Mouse (Mus musculus): Measurements from ENCODE around the gene Ythdf2. TPM values are rescaled to one million over a fixed set of nuclear protein-coding genes. Genes with fewer than 3 reads are reported as not detected.

The Ythdf2 gene
- total and polyA plus RNA-seq, 3 experiments = 65.2 to 84.3 (median 70.3) TPM

DNA sequence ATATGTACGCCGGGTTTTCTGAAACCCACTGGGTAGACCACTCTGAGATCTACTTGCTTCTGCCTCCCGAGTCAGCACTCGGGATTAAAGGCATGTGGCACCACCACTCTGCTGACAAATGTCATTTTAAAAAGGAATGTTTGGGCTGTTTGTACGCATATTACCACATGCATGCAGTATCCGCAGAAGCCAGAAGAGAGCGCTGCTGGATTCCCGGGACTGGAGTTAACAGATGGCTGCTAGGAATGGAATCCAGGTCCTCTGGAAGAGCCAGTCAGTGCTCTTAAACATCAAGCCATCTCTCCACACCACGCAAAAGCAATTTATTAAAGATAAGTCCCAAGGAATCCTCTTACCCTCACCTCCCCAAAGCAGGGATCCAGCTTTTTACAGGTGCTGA lies 31.4 kb downstream of the Ythdf2 start:
- peaks cover 4% of the 10 kb centered on the region; the same call in 1 of the 2 replicates for H3K4me1 ChIP-seq (ENCODE audit: insufficient read depth, low read depth, low read length)
- H3K27me3 ChIP-seq (ENCODE audit: insufficient read depth, low read length) = peaks cover 7% of the 10 kb centered on the region
- no peaks in the 10 kb centered on the region for H3K9me3 ChIP-seq (replicated peaks)
- TF ChIP-seq TAL1 (conservative IDR thresholded peaks at IDR 0.05; ENCODE audit: low read depth, low read length) (no peak), CTCF (IDR thresholded peaks at IDR 0.05; ENCODE audit: low read depth, low read length) (no peak), GATA1 (IDR thresholded peaks at IDR 0.05; ENCODE audit: borderline replicate concordance, low read length) (no peak), GATA2 (IDR thresholded peaks at IDR 0.05; ENCODE audit: borderline replicate concordance, low read depth, low read length) (no peak), POLR2AphosphoS5 (IDR thresholded peaks at IDR 0.05; ENCODE audit: insufficient replicate concordance, low read depth, low read length) (no peak)
- no peak overlapping the region for H3K4me3 ChIP-seq (ENCODE audit: low read depth, low read length)
- no peak for ATAC-seq (ENCODE audit: extremely low read depth, insufficient number of reproducible peaks, low FRiP score, poor library complexity, severe bottlenecking)
- DNase-seq (ENCODE audit: low spot score) = no peak
- peaks cover 65% of the 10 kb centered on the region for H3K36me3 ChIP-seq (replicated peaks)

DNA sequence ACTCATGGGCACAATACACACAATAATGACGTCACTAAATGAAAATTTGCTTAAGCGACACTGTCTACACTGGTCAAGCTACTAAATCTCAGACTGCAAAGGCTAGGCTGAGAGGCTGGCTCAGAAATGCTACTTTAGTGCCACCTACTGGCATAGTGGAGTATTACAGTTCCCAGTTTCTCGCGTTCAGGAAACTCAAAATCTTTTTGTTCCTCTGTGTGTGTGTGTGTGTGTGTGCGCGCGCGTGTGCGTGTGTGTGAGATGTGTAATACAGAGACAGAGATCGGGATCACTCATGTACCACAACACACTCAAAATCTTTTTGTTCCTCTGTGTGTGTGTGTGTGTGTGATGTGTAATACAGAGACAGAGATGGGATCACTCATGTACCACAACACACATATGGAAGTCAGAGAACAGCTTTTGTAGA lies 33.5 kb downstream of the Ythdf2 start:
- no peak overlapping the region for H3K4me3 ChIP-seq (ENCODE audit: low read depth, low read length)
- H3K9me3 ChIP-seq (replicated peaks) = no peaks in the 10 kb centered on the region
- H3K36me3 ChIP-seq (replicated peaks) = peaks cover 45% of the 10 kb centered on the region
- DNase-seq (ENCODE audit: low spot score) (peak; percentile 22), ATAC-seq (ENCODE audit: extremely low read depth, insufficient number of reproducible peaks, low FRiP score, poor library complexity, severe bottlenecking) (no peak)
- no peaks in the 10 kb centered on the region; the same call in 1 of the 2 replicates for H3K4me1 ChIP-seq (ENCODE audit: insufficient read depth, low read depth, low read length)
- TF ChIP-seq POLR2AphosphoS5 (IDR thresholded peaks at IDR 0.05; ENCODE audit: insufficient replicate concordance, low read depth, low read length) = no peak
- TF ChIP-seq GATA2 (IDR thresholded peaks at IDR 0.05; ENCODE audit: borderline replicate concordance, low read depth, low read length) = no peak
- TF ChIP-seq TAL1 (conservative IDR thresholded peaks at IDR 0.05; ENCODE audit: low read depth, low read length) = no peak
- peak; percentile 82 for TF ChIP-seq CTCF (IDR thresholded peaks at IDR 0.05; ENCODE audit: low read depth, low read length)
- peaks cover 14% of the 10 kb centered on the region for H3K27me3 ChIP-seq (ENCODE audit: insufficient read depth, low read length)

DNA sequence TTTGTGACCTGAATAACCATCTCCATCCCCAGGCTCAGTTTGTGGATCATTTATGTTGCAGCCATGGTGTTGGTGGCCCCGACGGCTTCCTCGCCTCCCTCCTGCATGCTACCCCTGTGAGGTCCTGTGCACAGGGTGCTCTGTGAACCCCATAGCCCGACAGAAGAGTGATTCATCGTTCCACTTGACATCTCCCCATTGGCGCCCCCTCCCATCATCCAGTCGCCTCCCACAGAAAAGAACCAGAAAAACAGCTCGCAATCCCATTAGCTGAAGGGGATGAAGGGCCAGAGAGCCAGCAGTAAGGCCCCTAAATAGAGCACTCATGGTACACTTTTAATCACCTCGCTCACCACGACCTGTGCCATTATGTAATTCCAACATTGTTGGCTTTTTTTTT lies 35.6 kb downstream of the Ythdf2 start:
- H3K4me3 ChIP-seq (ENCODE audit: low read depth, low read length) = no peak overlapping the region
- TF ChIP-seq CTCF (IDR thresholded peaks at IDR 0.05; ENCODE audit: low read depth, low read length) (no peak), GATA2 (IDR thresholded peaks at IDR 0.05; ENCODE audit: borderline replicate concordance, low read depth, low read length) (no peak), GATA1 (IDR thresholded peaks at IDR 0.05; ENCODE audit: borderline replicate concordance, low read length) (no peak), TAL1 (conservative IDR thresholded peaks at IDR 0.05; ENCODE audit: low read depth, low read length) (no peak), POLR2AphosphoS5 (IDR thresholded peaks at IDR 0.05; ENCODE audit: insufficient replicate concordance, low read depth, low read length) (no peak)
- H3K27me3 ChIP-seq (ENCODE audit: insufficient read depth, low read length) = peaks cover 32% of the 10 kb centered on the region
- no peak for DNase-seq (ENCODE audit: low spot score)
- no peak for ATAC-seq (ENCODE audit: extremely low read depth, insufficient number of reproducible peaks, low FRiP score, poor library complexity, severe bottlenecking)
- peaks cover 24% of the 10 kb centered on the region for H3K36me3 ChIP-seq (replicated peaks)
- H3K4me1 ChIP-seq (ENCODE audit: insufficient read depth, low read depth, low read length) = no peaks in the 10 kb centered on the region; the same call in 1 of the 2 replicates
- H3K9me3 ChIP-seq (replicated peaks) = no peaks in the 10 kb centered on the region

DNA sequence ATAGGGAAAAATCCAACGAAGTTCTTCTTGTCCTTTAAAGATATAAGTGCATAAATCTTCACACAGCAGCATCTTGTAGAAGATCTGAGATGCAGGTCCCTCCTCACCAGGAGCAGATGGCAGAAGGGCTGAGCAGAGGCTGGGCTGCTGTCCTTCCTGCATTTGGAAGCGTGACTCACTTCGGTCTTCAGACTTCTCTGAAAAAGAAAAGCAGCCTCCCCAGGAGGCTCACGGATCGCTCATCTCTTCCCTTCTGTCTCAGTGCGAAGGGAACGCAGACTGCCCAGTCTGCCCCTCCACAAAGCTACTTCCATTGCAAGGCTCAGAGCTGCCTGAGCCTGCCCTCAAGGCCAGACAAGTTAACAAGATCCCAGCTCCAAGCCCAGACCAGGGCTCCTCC lies 41.2 kb downstream of the Ythdf2 start:
- TF ChIP-seq TAL1 (conservative IDR thresholded peaks at IDR 0.05; ENCODE audit: low read depth, low read length) = no peak
- no peak for TF ChIP-seq POLR2AphosphoS5 (IDR thresholded peaks at IDR 0.05; ENCODE audit: insufficient replicate concordance, low read depth, low read length)
- no peak for TF ChIP-seq CTCF (IDR thresholded peaks at IDR 0.05; ENCODE audit: low read depth, low read length)
- no peak for TF ChIP-seq GATA2 (IDR thresholded peaks at IDR 0.05; ENCODE audit: borderline replicate concordance, low read depth, low read length)
- no peak for TF ChIP-seq GATA1 (IDR thresholded peaks at IDR 0.05; ENCODE audit: borderline replicate concordance, low read length)
- ATAC-seq (ENCODE audit: extremely low read depth, insufficient number of reproducible peaks, low FRiP score, poor library complexity, severe bottlenecking) (no peak), DNase-seq (ENCODE audit: low spot score) (no peak)
- Histone ChIP-seq H3K27me3 (ENCODE audit: insufficient read depth, low read length) (peaks cover 56% of the 10 kb centered on the region), H3K4me3 (ENCODE audit: low read depth, low read length) (no peak overlapping the region), H3K9me3 (replicated peaks) (no peaks in the 10 kb centered on the region), H3K36me3 (replicated peaks) (no peaks in the 10 kb centered on the region), H3K4me1 (ENCODE audit: insufficient read depth, low read depth, low read length) (no peaks in the 10 kb centered on the region)

DNA sequence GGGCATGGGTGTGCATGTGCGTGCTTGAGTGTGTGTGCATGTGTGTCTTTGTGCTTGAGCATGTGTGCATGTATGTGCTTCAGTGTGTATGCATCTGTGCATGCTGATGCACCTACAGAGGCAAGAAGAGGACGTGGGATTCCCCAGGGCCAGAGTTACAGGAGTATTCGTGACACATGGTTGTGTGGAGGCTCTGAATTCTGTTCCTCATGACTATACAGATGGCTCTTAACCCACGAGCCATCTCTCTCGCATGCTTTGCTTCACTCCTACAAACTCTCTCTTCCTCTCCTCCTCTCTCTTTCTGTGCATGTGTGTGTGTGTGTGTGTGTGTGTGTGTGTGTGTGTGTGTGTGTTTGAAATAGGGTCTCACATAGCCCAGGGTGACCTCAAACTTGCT lies 42.3 kb downstream of the Ythdf2 start:
- Histone ChIP-seq H3K9me3 (replicated peaks) (no peaks in the 10 kb centered on the region), H3K27me3 (ENCODE audit: insufficient read depth, low read length) (peaks cover 65% of the 10 kb centered on the region), H3K4me1 (ENCODE audit: insufficient read depth, low read depth, low read length) (no peaks in the 10 kb centered on the region), H3K36me3 (replicated peaks) (no peaks in the 10 kb centered on the region), H3K4me3 (ENCODE audit: low read depth, low read length) (no peak overlapping the region)
- no peak for TF ChIP-seq POLR2AphosphoS5 (IDR thresholded peaks at IDR 0.05; ENCODE audit: insufficient replicate concordance, low read depth, low read length)
- TF ChIP-seq GATA1 (IDR thresholded peaks at IDR 0.05; ENCODE audit: borderline replicate concordance, low read length) = no peak
- TF ChIP-seq CTCF (IDR thresholded peaks at IDR 0.05; ENCODE audit: low read depth, low read length) = no peak
- TF ChIP-seq TAL1 (conservative IDR thresholded peaks at IDR 0.05; ENCODE audit: low read depth, low read length) = no peak
- no peak for TF ChIP-seq GATA2 (IDR thresholded peaks at IDR 0.05; ENCODE audit: borderline replicate concordance, low read depth, low read length)
- ATAC-seq (ENCODE audit: extremely low read depth, insufficient number of reproducible peaks, low FRiP score, poor library complexity, severe bottlenecking) (no peak), DNase-seq (ENCODE audit: low spot score) (no peak)

DNA sequence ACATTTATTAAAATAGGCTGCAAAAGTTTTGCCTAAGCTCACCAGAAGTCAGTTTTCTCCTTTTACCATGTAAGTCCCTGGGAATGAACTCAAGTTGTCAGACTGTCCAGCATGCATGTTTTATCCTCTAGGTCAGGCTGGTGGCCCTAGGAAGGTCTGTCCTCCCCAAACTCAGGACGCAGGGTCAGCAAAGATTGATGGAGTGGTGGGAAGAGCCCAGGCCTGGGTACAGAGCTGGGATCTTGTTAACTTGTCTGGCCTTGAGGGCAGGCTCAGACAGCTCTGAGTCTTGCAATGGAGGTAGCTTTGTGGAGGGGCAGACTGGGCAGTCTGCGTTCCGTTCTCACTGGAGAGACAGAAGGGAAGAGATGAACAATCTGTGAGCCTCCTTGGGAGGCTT lies 42.8 kb downstream of the Ythdf2 start:
- Histone ChIP-seq H3K4me1 (ENCODE audit: insufficient read depth, low read depth, low read length) (no peaks in the 10 kb centered on the region), H3K27me3 (ENCODE audit: insufficient read depth, low read length) (peaks cover 66% of the 10 kb centered on the region), H3K4me3 (ENCODE audit: low read depth, low read length) (no peak overlapping the region), H3K9me3 (replicated peaks) (no peaks in the 10 kb centered on the region), H3K36me3 (replicated peaks) (no peaks in the 10 kb centered on the region)
- TF ChIP-seq TAL1 (conservative IDR thresholded peaks at IDR 0.05; ENCODE audit: low read depth, low read length) = no peak
- TF ChIP-seq GATA1 (IDR thresholded peaks at IDR 0.05; ENCODE audit: borderline replicate concordance, low read length) = no peak
- TF ChIP-seq GATA2 (IDR thresholded peaks at IDR 0.05; ENCODE audit: borderline replicate concordance, low read depth, low read length) = no peak
- no peak for TF ChIP-seq POLR2AphosphoS5 (IDR thresholded peaks at IDR 0.05; ENCODE audit: insufficient replicate concordance, low read depth, low read length)
- TF ChIP-seq CTCF (IDR thresholded peaks at IDR 0.05; ENCODE audit: low read depth, low read length) = no peak
- no peak for ATAC-seq (ENCODE audit: extremely low read depth, insufficient number of reproducible peaks, low FRiP score, poor library complexity, severe bottlenecking)
- DNase-seq (ENCODE audit: low spot score) = no peak
